Mouse (Mus musculus): ENCODE measurements around the gene Gm20683. TPM values are rescaled to one million over a fixed set of nuclear protein-coding genes. Genes with fewer than 3 reads are reported as not detected.

Gene Gm20683
- polyA plus RNA-seq, 1 experiment from 2014 or later, result 14.0 TPM

- no peak for ATAC-seq (ENCODE audit: low FRiP score, low read depth)
- Histone ChIP-seq H3K27me3 (no peaks in the 10 kb centered on the region), H3K9me3 (no peaks in the 10 kb centered on the region), H3K27ac (replicated peaks) (peak overlapping the region; percentile 92), H3K4me2 (peak overlapping the region; percentile 92), H3K9ac (peak overlapping the region; percentile 85), H3K4me1 (replicated peaks) (peaks cover 84% of the 10 kb centered on the region), H3K36me3 (peaks cover 28% of the 10 kb centered on the region), H3K4me3 (peak overlapping the region; percentile 69)
- 38% methylated on average over 8 of the region's 8 CpGs for WGBS
These were observed 12.0 kb downstream of the Gm20683 start for GRCm38 (mm10) chr17:25829558-25830017.

- H3K36me3 ChIP-seq, result peaks cover 28% of the 10 kb centered on the region
- H3K4me2 ChIP-seq, result peak within 1 kb of the TSS; percentile 92
- H3K9me3 ChIP-seq, result no peaks in the 10 kb centered on the region
- peak within 1 kb of the TSS; percentile 92 for H3K27ac ChIP-seq (replicated peaks)
- peaks cover 84% of the 10 kb centered on the region for H3K4me1 ChIP-seq (replicated peaks)
- H3K4me3 ChIP-seq, result peak within 1 kb of the TSS; percentile 69
- H3K27me3 ChIP-seq, result no peaks in the 10 kb centered on the region
- peak; percentile 60 for ATAC-seq (ENCODE audit: low FRiP score, low read depth)
- peak within 1 kb of the TSS; percentile 85 for H3K9ac ChIP-seq
- 1% methylated on average over 32 of the region's 32 CpGs for WGBS
These were observed 12.6 kb downstream of the Gm20683 start, which contains the start of gene Jmjd8 for GRCm38 (mm10) chr17:25828712-25829557. TSS of gene Jmjd8 (plus strand) at chr17:25828867.

GRCm38 (mm10) chr17:25828223-25828594, 13.4 kb downstream of the Gm20683 start:
- H3K9ac ChIP-seq, result peak overlapping the region; percentile 85
- peaks cover 28% of the 10 kb centered on the region for H3K36me3 ChIP-seq
- WGBS, result 86% methylated on average over 8 of the region's 8 CpGs
- peak overlapping the region; percentile 92 for H3K27ac ChIP-seq (replicated peaks)
- ATAC-seq (ENCODE audit: low FRiP score, low read depth), result no peak; the same call in 1 of the 2 replicates
- H3K27me3 ChIP-seq, result no peaks in the 10 kb centered on the region
- peak overlapping the region; percentile 69 for H3K4me3 ChIP-seq
- H3K4me2 ChIP-seq, result peak overlapping the region; percentile 92
- H3K4me1 ChIP-seq (replicated peaks), result peaks cover 82% of the 10 kb centered on the region
- no peaks in the 10 kb centered on the region for H3K9me3 ChIP-seq

GRCm38 (mm10) chr17:25827546-25828222, 13.9 kb downstream of the Gm20683 start:
- no peaks in the 10 kb centered on the region for H3K27me3 ChIP-seq
- H3K9ac ChIP-seq, result no peak overlapping the region
- peak overlapping the region; percentile 92 for H3K4me2 ChIP-seq
- WGBS, result 85% methylated on average over 22 of the region's 22 CpGs
- H3K9me3 ChIP-seq, result no peaks in the 10 kb centered on the region
- H3K36me3 ChIP-seq, result peaks cover 28% of the 10 kb centered on the region
- peak overlapping the region; percentile 92; the same call in 1 of the 2 replicates for H3K27ac ChIP-seq (replicated peaks)
- H3K4me3 ChIP-seq, result no peak overlapping the region
- peaks cover 85% of the 10 kb centered on the region for H3K4me1 ChIP-seq (replicated peaks)
- ATAC-seq (ENCODE audit: low FRiP score, low read depth), result no peak

- H3K4me2 ChIP-seq, result no peak overlapping the region
- no peak overlapping the region for H3K9ac ChIP-seq
- no peaks in the 10 kb centered on the region for H3K27me3 ChIP-seq
- peaks cover 84% of the 10 kb centered on the region for H3K4me1 ChIP-seq (replicated peaks)
- no peaks in the 10 kb centered on the region for H3K9me3 ChIP-seq
- H3K36me3 ChIP-seq, result peaks cover 28% of the 10 kb centered on the region
- no peak overlapping the region for H3K4me3 ChIP-seq
- WGBS, result 95% methylated on average over 13 of the region's 13 CpGs
- H3K27ac ChIP-seq (replicated peaks), result no peak overlapping the region
- no peak for ATAC-seq (ENCODE audit: low FRiP score, low read depth)
These were observed 14.6 kb downstream of the Gm20683 start for GRCm38 (mm10) chr17:25827011-25827410.

GRCm38 (mm10) chr17:25825984-25826570, 15.5 kb downstream of the Gm20683 start:
- H3K9ac ChIP-seq, result no peak overlapping the region
- H3K9me3 ChIP-seq, result no peaks in the 10 kb centered on the region
- no peaks in the 10 kb centered on the region for H3K27me3 ChIP-seq
- no peak for ATAC-seq (ENCODE audit: low FRiP score, low read depth)
- peaks cover 24% of the 10 kb centered on the region for H3K36me3 ChIP-seq
- no peak overlapping the region for H3K4me3 ChIP-seq
- no peak overlapping the region for H3K4me2 ChIP-seq
- WGBS, result 96% methylated on average over 27 of the region's 27 CpGs
- peaks cover 75% of the 10 kb centered on the region for H3K4me1 ChIP-seq (replicated peaks)
- no peak overlapping the region for H3K27ac ChIP-seq (replicated peaks)

- no peak for ATAC-seq (ENCODE audit: low FRiP score, low read depth)
- H3K4me3 ChIP-seq, result no peak overlapping the region
These were observed 16.3 kb downstream of the Gm20683 start for GRCm38 (mm10) chr17:25825311-25825710.

GRCm38 (mm10) chr17:25824362-25825142, 17.0 kb downstream of the Gm20683 start:
- Histone ChIP-seq H3K36me3 (peaks cover 19% of the 10 kb centered on the region), H3K9me3 (no peaks in the 10 kb centered on the region), H3K27me3 (no peaks in the 10 kb centered on the region), H3K4me2 (peak overlapping the region; percentile 91), H3K9ac (peak overlapping the region; percentile 73), H3K27ac (replicated peaks) (no peak overlapping the region), H3K4me1 (replicated peaks) (peaks cover 60% of the 10 kb centered on the region), H3K4me3 (peak overlapping the region; percentile 57)
- ATAC-seq (ENCODE audit: low FRiP score, low read depth), result no peak
- WGBS, result 81% methylated on average over 16 of the region's 17 CpGs

More at GRCm38 (mm10) chr17:25825311-25825710, 16.3 kb downstream of the Gm20683 start:
- Histone ChIP-seq H3K9ac (no peak overlapping the region), H3K36me3 (peaks cover 16% of the 10 kb centered on the region), H3K27me3 (no peaks in the 10 kb centered on the region), H3K9me3 (no peaks in the 10 kb centered on the region), H3K27ac (replicated peaks) (no peak overlapping the region), H3K4me2 (peak overlapping the region; percentile 91), H3K4me1 (replicated peaks) (peaks cover 67% of the 10 kb centered on the region)
- WGBS, result 92% methylated on average over 6 of the region's 6 CpGs

GRCm38 (mm10) chr17:25823452-25823851, 18.1 kb downstream of the Gm20683 start, which contains the start of gene Wdr24:
TSS of gene Wdr24 (plus strand) at chr17:25823627.
- peak; percentile 55 for ATAC-seq (ENCODE audit: low FRiP score, low read depth)
- Histone ChIP-seq H3K9me3 (no peaks in the 10 kb centered on the region), H3K36me3 (peaks cover 22% of the 10 kb centered on the region), H3K9ac (peak within 1 kb of the TSS; percentile 73), H3K4me1 (replicated peaks) (peaks cover 53% of the 10 kb centered on the region), H3K4me3 (peak within 1 kb of the TSS; percentile 57), H3K27me3 (no peaks in the 10 kb centered on the region; the same call in 1 of the 2 replicates), H3K4me2 (peak within 1 kb of the TSS; percentile 91), H3K27ac (replicated peaks) (peak within 1 kb of the TSS; percentile 68)
- WGBS, result under 1% methylated on average over 18 of the region's 18 CpGs

- peaks cover 12% of the 10 kb centered on the region for H3K27me3 ChIP-seq
- WGBS, result 10% methylated on average over 46 of the region's 46 CpGs
- ATAC-seq (ENCODE audit: low FRiP score, low read depth), result no peak
- H3K36me3 ChIP-seq, result peaks cover 28% of the 10 kb centered on the region
- no peak overlapping the region for H3K4me2 ChIP-seq
- no peak overlapping the region for H3K4me3 ChIP-seq
- H3K27ac ChIP-seq (replicated peaks), result no peak overlapping the region
- peaks cover 10% of the 10 kb centered on the region for H3K4me1 ChIP-seq (replicated peaks)
- H3K9ac ChIP-seq, result no peak overlapping the region
- H3K9me3 ChIP-seq, result no peaks in the 10 kb centered on the region
These were observed 22.4 kb downstream of the Gm20683 start for GRCm38 (mm10) chr17:25818851-25819780.

Data from hindbrain, embryonic 15.5 days (tissue).